Mouse (Mus musculus): ENCODE results near the gene Krtap4-1. TPM values are rescaled to one million over a fixed set of nuclear protein-coding genes. Genes with fewer than 3 reads are reported as not detected.
"Not testable (repeated sequence)": the region's sequence is repeated elsewhere in the genome, so short reads cannot be mapped to it uniquely, and the experiment has no call there.

Gene Krtap4-1
- total RNA-seq (2015; ENCODE audit: low replicate concordance) (not detected in 2 replicates), total RNA-seq (2017; ENCODE audit: low replicate concordance) (not detected in 2 replicates)

- no peak for ATAC-seq (replicated peaks; ENCODE audit: low FRiP score, poor library complexity, severe bottlenecking)
Measured at GRCm38 (mm10) chr11:99628138-99628537, at the start of gene Krtap4-1. Gene Krtap4-1, minus strand, starts transcription at chr11:99628238.

- ATAC-seq (replicated peaks; ENCODE audit: low FRiP score, poor library complexity, severe bottlenecking) = no peak
Measured at GRCm38 (mm10) chr11:99665860-99666259, 37.8 kb upstream of the Krtap4-1 start, which contains the start of gene Krtap4-6. Gene Krtap4-6, minus strand, starts transcription at chr11:99665960.

- no peak for ATAC-seq (replicated peaks; ENCODE audit: low FRiP score, poor library complexity, severe bottlenecking)
Measured at GRCm38 (mm10) chr11:99662802-99663201, 34.8 kb upstream of the Krtap4-1 start.

GRCm38 (mm10) chr11:99659256-99659655 lies 31.2 kb upstream of the Krtap4-1 start:
- ATAC-seq (replicated peaks; ENCODE audit: low FRiP score, poor library complexity, severe bottlenecking) = no peak

- not testable (repeated sequence) for ATAC-seq (replicated peaks; ENCODE audit: low FRiP score, poor library complexity, severe bottlenecking)
Measured at GRCm38 (mm10) chr11:99658467-99659010, 30.5 kb upstream of the Krtap4-1 start, which contains the start of gene Gm11563. Gene Gm11563, minus strand, starts transcription at chr11:99658960.

GRCm38 (mm10) chr11:99657051-99657450 lies 29.0 kb upstream of the Krtap4-1 start:
- ATAC-seq (replicated peaks; ENCODE audit: low FRiP score, poor library complexity, severe bottlenecking) = no peak

GRCm38 (mm10) chr11:99650136-99650535 lies 22.1 kb upstream of the Krtap4-1 start, which contains the start of gene Gm11555:
Gene Gm11555, minus strand, starts transcription at chr11:99650236.
- no peak for ATAC-seq (replicated peaks; ENCODE audit: low FRiP score, poor library complexity, severe bottlenecking)

- no peak for ATAC-seq (replicated peaks; ENCODE audit: low FRiP score, poor library complexity, severe bottlenecking)
Measured at GRCm38 (mm10) chr11:99646444-99646843, 18.4 kb upstream of the Krtap4-1 start.

- ATAC-seq (replicated peaks; ENCODE audit: low FRiP score, poor library complexity, severe bottlenecking) = no peak
Measured at GRCm38 (mm10) chr11:99644351-99644750, 16.3 kb upstream of the Krtap4-1 start.

GRCm38 (mm10) chr11:99643635-99644139 lies 15.6 kb upstream of the Krtap4-1 start, which contains the start of gene Krtap4-7:
Gene Krtap4-7, minus strand, starts transcription at chr11:99644089.
- not testable (repeated sequence) for ATAC-seq (replicated peaks; ENCODE audit: low FRiP score, poor library complexity, severe bottlenecking)

GRCm38 (mm10) chr11:99640926-99641325 lies 12.9 kb upstream of the Krtap4-1 start:
- no peak for ATAC-seq (replicated peaks; ENCODE audit: low FRiP score, poor library complexity, severe bottlenecking)

- ATAC-seq (replicated peaks; ENCODE audit: low FRiP score, poor library complexity, severe bottlenecking) = no peak
Measured at GRCm38 (mm10) chr11:99637086-99637485, 9.0 kb upstream of the Krtap4-1 start.

GRCm38 (mm10) chr11:99634653-99635134 lies 6.7 kb upstream of the Krtap4-1 start, which contains the start of gene Krtap4-2:
Gene Krtap4-2, minus strand, starts transcription at chr11:99635084.
- ATAC-seq (replicated peaks; ENCODE audit: low FRiP score, poor library complexity, severe bottlenecking) = no peak

GRCm38 (mm10) chr11:99633293-99633692 lies 5.3 kb upstream of the Krtap4-1 start:
- ATAC-seq (replicated peaks; ENCODE audit: low FRiP score, poor library complexity, severe bottlenecking) = no peak

- no peak for ATAC-seq (replicated peaks; ENCODE audit: low FRiP score, poor library complexity, severe bottlenecking)
Measured at GRCm38 (mm10) chr11:99630890-99631289, 2.9 kb upstream of the Krtap4-1 start.

GRCm38 (mm10) chr11:99620335-99620734 lies 7.7 kb downstream of the Krtap4-1 start, which contains the start of gene Gm11562:
Gene Gm11562, minus strand, starts transcription at chr11:99620435.
- ATAC-seq (replicated peaks; ENCODE audit: low FRiP score, poor library complexity, severe bottlenecking) = no peak

GRCm38 (mm10) chr11:99614796-99615363 lies 13.2 kb downstream of the Krtap4-1 start, which contains the start of gene Krtap2-4:
Gene Krtap2-4, minus strand, starts transcription at chr11:99614846.
- no peak for ATAC-seq (replicated peaks; ENCODE audit: low FRiP score, poor library complexity, severe bottlenecking)

GRCm38 (mm10) chr11:99610089-99610488 lies 17.9 kb downstream of the Krtap4-1 start, which contains the start of gene Gm11937:
Gene Gm11937, minus strand, starts transcription at chr11:99610189.
- ATAC-seq (replicated peaks; ENCODE audit: low FRiP score, poor library complexity, severe bottlenecking) = not testable (repeated sequence)

- ATAC-seq (replicated peaks; ENCODE audit: low FRiP score, poor library complexity, severe bottlenecking) = no peak
Measured at GRCm38 (mm10) chr11:99609126-99609525, 18.9 kb downstream of the Krtap4-1 start.

- not testable (repeated sequence) for ATAC-seq (replicated peaks; ENCODE audit: low FRiP score, poor library complexity, severe bottlenecking)
Measured at GRCm38 (mm10) chr11:99603208-99603607, 24.8 kb downstream of the Krtap4-1 start, which contains the start of gene Gm11938. Gene Gm11938, minus strand, starts transcription at chr11:99603308.

Data from erythroblast, adult 5-6 weeks (primary cell).